Mouse (Mus musculus) midbrain, postnatal 0 days (tissue): ENCODE data around the gene Anapc16. TPM values are rescaled to one million over a fixed set of nuclear protein-coding genes. Genes with fewer than 3 reads are reported as not detected.

Experiments
- ATAC-seq: fragments of 200-750 bp; cut with Nextera tagmentation; 2 replicates; pipeline ENCODE4 v1.8.0; 2017; ENCODE audit warnings: moderate number of reproducible peaks, mild to moderate bottlenecking, moderate TSS enrichment, moderate library complexity; ENCODE audit not compliant: low FRiP score
- DNase-seq: peaks from one replicate; pipeline ENCODE4 v3.0.0-alpha.2; 2015; ENCODE audit warnings: low spot score
- H3K27ac ChIP-seq: fragments of 300-500 bp; sonication (generic); 2 replicates; pipeline ENCODE4 v1.5.1; 2014; ENCODE audit warnings: low read depth, mild to moderate bottlenecking, low read length, mixed read lengths
- H3K27me3 ChIP-seq: fragments of 300-500 bp; sonication (generic); 2 replicates; pipeline ENCODE4 v1.6.1; 2014; ENCODE audit warnings: low read length, control low read depth, mixed read lengths; ENCODE audit not compliant: insufficient read depth
- H3K36me3 ChIP-seq: fragments of 300-500 bp; sonication (generic); 2 replicates; pipeline ENCODE4 v1.6.1; 2014; ENCODE audit warnings: low read length, control low read depth, mixed read lengths; ENCODE audit not compliant: insufficient read depth
- H3K4me1 ChIP-seq: fragments of 300-500 bp; sonication (generic); 2 replicates; pipeline ENCODE4 v1.6.1; 2014; ENCODE audit warnings: mild to moderate bottlenecking, control low read depth, antibody characterized with exemption, low read length, mixed read lengths; ENCODE audit not compliant: insufficient read depth
- H3K4me2 ChIP-seq: fragments of 300-500 bp; sonication (generic); 2 replicates; pipeline ENCODE4 v1.6.1; 2014; ENCODE audit warnings: low read depth, mild to moderate bottlenecking, low read length, mixed read lengths; ENCODE audit not compliant: poor library complexity, severe bottlenecking
- H3K4me3 ChIP-seq: fragments of 300-500 bp; sonication (generic); 2 replicates; pipeline ENCODE4 v1.5.1; 2014; ENCODE audit warnings: low read depth, mild to moderate bottlenecking, low read length, moderate library complexity
- H3K9ac ChIP-seq: fragments of 300-500 bp; sonication (generic); replicated peaks from 2 replicates; pipeline ENCODE4 v1.6.1; 2014; ENCODE audit warnings: mild to moderate bottlenecking, low read length, moderate library complexity, mixed read lengths; ENCODE audit not compliant: poor library complexity, severe bottlenecking
- H3K9me3 ChIP-seq: fragments of 300-500 bp; sonication (generic); 2 replicates; pipeline ENCODE4 v1.6.1; 2016; ENCODE audit warnings: low read length, control low read depth
- CTCF ChIP-seq: IDR thresholded peaks from 2 replicates; pipeline ENCODE4 v1.5.1; 2016; ENCODE audit warnings: antibody characterized with exemption, mild to moderate bottlenecking
- WGBS: fragments of 180-500 bp; shearing (Covaris S2); extraction: QIAGEN DNeasy Blood & Tissue Kit; methylation state at CpG from one replicate; pipeline ENCODE4 v1.1.7; 2014; 5-methylcytosine and 5-hydroxymethylcytosine counted together
- polyA plus RNA-seq: library from polyadenylated mRNA; unstranded; fragments of >200 nt; fragmentation: Nextera tagmentation; extraction: Ambion mirVana; gene quantifications from 2 replicates; pipeline ENCODE4 v1.2.1, GENCODE M21; 2015
- total RNA-seq: library from RNA; depleted of rRNA; stranded (reverse); fragments of >200 nt; gene quantifications from 2 replicates; pipeline ENCODE4 v1.2.3, GENCODE M21; 2014

The Anapc16 gene
- total and polyA plus RNA-seq, 2 experiments from 2014 or later: 57.4 to 118 TPM

DNA sequence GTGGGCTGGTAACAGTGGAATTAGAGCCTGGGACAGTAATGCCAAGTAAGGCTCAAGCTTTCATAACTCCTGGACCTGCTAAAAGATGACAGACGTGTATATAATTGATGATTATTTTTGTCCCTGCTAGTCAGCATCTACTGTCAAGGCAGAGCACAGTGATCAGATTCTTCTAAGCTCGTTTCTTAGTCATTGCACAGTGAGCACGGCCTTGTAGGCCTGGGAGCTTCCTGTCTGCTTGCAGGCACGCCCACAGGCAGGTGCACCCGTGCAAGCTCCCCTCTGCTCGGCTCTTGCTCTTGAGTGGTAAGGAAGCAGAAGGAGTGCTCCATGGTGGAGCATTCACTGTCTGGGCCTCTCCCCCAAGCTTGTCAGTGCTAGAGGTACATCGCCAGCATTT, 25.2 kb upstream of the Anapc16 start:
- DNase-seq (no peak), ATAC-seq (no peak)
- no peak for TF ChIP-seq CTCF
- H3K4me2 ChIP-seq: no peak overlapping the region
- no peak overlapping the region for H3K4me3 ChIP-seq
- peaks cover 23% of the 10 kb centered on the region for H3K4me1 ChIP-seq
- H3K27ac ChIP-seq: 0 out of 2 replicates have a peak overlapping the region, but pooled peaks have one; percentile 4
- H3K9ac ChIP-seq: no peak overlapping the region
- H3K9me3 ChIP-seq: no peaks in the 10 kb centered on the region
- no peaks in the 10 kb centered on the region for H3K27me3 ChIP-seq
- WGBS: 83% methylated on average over 7 of the region's 7 CpGs
- no peaks in the 10 kb centered on the region for H3K36me3 ChIP-seq

GRCm38 (mm10) chr10:60027619-60028084, 24.7 kb upstream of the Anapc16 start:
- no peak for TF ChIP-seq CTCF
- H3K9me3 ChIP-seq: no peaks in the 10 kb centered on the region
- ATAC-seq (no peak), DNase-seq (no peak)
- peaks cover 22% of the 10 kb centered on the region for H3K4me1 ChIP-seq
- H3K4me2 ChIP-seq: no peak overlapping the region
- no peak overlapping the region for H3K4me3 ChIP-seq
- 50% methylated on average over 2 of the region's 2 CpGs for WGBS
- no peak overlapping the region for H3K9ac ChIP-seq
- H3K27me3 ChIP-seq: no peaks in the 10 kb centered on the region
- H3K27ac ChIP-seq: 0 out of 2 replicates have a peak overlapping the region, but pooled peaks have one; percentile 34
- no peaks in the 10 kb centered on the region for H3K36me3 ChIP-seq

DNA sequence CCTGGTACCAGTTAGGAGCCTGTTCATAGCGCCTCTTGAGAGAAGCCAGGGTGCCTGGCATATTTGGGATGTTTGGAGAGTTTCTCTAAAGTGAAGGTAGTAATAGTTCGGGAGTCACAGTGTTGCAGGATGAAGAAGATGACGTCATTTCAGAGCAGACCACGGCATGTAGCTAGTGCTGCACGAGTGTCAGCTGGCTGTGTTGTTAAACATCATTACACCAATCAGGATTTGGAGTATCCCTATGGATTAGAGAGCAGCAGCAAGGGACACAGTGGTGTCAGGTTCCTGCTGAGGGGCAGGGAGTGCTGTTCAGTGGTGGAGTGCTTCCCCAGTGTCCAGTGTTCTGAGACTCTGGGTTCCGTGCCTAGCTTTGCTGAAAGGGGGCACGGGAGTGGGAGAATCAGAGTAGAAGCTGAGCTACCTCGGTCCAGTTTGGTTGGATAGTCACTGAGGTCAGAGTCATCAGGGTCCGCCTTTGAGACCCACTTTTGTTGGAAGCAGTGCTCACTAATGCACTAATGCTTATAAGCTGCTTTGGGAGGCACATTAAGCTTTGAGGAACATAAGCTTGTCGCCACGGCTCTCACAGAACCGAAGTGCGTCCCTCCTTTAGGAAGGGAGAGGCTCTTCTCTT, 23.9 kb upstream of the Anapc16 start:
- no peaks in the 10 kb centered on the region for H3K27me3 ChIP-seq
- 43% methylated on average over 13 of the region's 13 CpGs for WGBS

GRCm38 (mm10) chr10:60023751-60024150, 20.8 kb upstream of the Anapc16 start:
- no peak for TF ChIP-seq CTCF
- Histone ChIP-seq H3K36me3 (no peaks in the 10 kb centered on the region), H3K9me3 (no peaks in the 10 kb centered on the region), H3K27me3 (no peaks in the 10 kb centered on the region), H3K4me1 (peaks cover 12% of the 10 kb centered on the region), H3K27ac (no peak overlapping the region), H3K4me2 (no peak overlapping the region), H3K4me3 (no peak overlapping the region), H3K9ac (no peak overlapping the region)
- ATAC-seq (no peak), DNase-seq (no peak)
- WGBS: 90% methylated on average over 1 of the region's 1 CpGs

More for the DNA sequence above, 23.9 kb upstream of the Anapc16 start:
- H3K27ac ChIP-seq: no peak overlapping the region
- H3K4me3 ChIP-seq: no peak overlapping the region
- ATAC-seq (no peak), DNase-seq (no peak)
- H3K9me3 ChIP-seq: no peaks in the 10 kb centered on the region
- H3K4me1 ChIP-seq: peaks cover 15% of the 10 kb centered on the region
- H3K9ac ChIP-seq: no peak overlapping the region
- H3K36me3 ChIP-seq: no peaks in the 10 kb centered on the region
- TF ChIP-seq CTCF: no peak
- no peak overlapping the region for H3K4me2 ChIP-seq

DNA sequence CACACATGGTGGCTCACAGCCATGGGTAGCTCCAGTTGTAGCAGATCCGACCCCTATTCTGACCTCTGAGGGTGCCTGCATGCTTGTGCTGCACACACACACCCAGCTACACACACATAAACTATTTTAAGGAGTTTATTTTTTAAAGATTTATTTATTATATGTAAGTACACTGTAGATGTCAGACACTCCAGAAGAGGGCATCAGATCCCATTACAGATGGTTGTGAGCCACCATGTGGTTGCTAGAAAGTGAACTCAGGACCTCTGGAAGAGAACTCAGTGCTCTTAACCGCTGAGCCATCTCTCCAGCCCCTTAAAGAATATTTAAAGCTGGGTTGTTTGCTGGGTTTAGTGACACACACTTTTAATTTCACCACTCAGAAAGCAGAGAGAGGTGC, 16.4 kb upstream of the Anapc16 start:
- H3K4me2 ChIP-seq: no peak overlapping the region

DNA sequence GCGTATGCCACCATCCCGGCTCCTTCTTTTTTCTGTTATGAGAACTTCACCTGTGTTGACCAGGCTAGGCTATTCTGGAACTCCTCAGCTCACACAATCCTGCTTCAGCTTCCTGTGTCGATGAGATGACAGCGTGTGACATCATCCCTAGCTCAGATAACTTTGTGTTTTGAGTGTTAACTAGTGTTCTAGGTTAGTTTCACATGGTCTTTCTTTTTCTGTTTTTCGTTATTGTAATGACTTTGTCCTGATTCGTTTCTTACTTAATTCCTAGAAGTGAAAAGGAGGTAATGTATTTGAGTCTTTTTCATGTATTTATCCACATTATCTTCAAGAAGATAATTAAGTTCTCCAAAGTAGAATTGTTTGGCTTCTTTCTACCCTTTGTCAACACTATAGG, 13.3 kb upstream of the Anapc16 start:
- DNase-seq (no peak), ATAC-seq (no peak)
- no peaks in the 10 kb centered on the region for H3K4me1 ChIP-seq
- H3K9me3 ChIP-seq: no peaks in the 10 kb centered on the region
- no peak overlapping the region for H3K4me2 ChIP-seq
- no peak overlapping the region for H3K4me3 ChIP-seq
- no peak overlapping the region for H3K9ac ChIP-seq
- 94% methylated on average over 6 of the region's 6 CpGs for WGBS
- peaks cover 14% of the 10 kb centered on the region for H3K36me3 ChIP-seq
- TF ChIP-seq CTCF: no peak
- H3K27ac ChIP-seq: no peak overlapping the region
- H3K27me3 ChIP-seq: no peaks in the 10 kb centered on the region

More for the DNA sequence above, 16.4 kb upstream of the Anapc16 start:
- no peak overlapping the region for H3K9ac ChIP-seq
- ATAC-seq (no peak), DNase-seq (no peak)
- H3K4me1 ChIP-seq: no peaks in the 10 kb centered on the region
- H3K4me3 ChIP-seq: no peak overlapping the region
- 74% methylated on average over 2 of the region's 2 CpGs for WGBS
- peaks cover 5% of the 10 kb centered on the region for H3K36me3 ChIP-seq
- H3K27me3 ChIP-seq: no peaks in the 10 kb centered on the region
- H3K27ac ChIP-seq: no peak overlapping the region
- peak; percentile 26; the same call in 1 of the 2 replicates for TF ChIP-seq CTCF
- no peaks in the 10 kb centered on the region for H3K9me3 ChIP-seq
